Mouse (Mus musculus) megakaryocyte, embryonic 14.5 days (primary cell): ENCODE results near the gene Abcb10. TPM values are rescaled to one million over a fixed set of nuclear protein-coding genes. Genes with fewer than 3 reads are reported as not detected.
"Not testable (repeated sequence)": the region's sequence is repeated elsewhere in the genome, so short reads cannot be mapped to it uniquely, and the experiment has no call there.

ENCODE experiments used
- H3K27me3 ChIP-seq: replicated peaks from 2 replicates; pipeline ENCODE3; 2012; ENCODE audit warnings: inconsistent platforms
- H3K36me3 ChIP-seq: replicated peaks from 2 replicates; pipeline ENCODE3; 2012; ENCODE audit warnings: low read length, inconsistent platforms, mixed read lengths
- H3K4me1 ChIP-seq: 2 replicates; pipeline ENCODE4 v1.6.1; 2012; ENCODE audit warnings: inconsistent platforms
- H3K4me3 ChIP-seq: replicated peaks from 2 replicates; pipeline ENCODE3; 2012; ENCODE audit warnings: moderate library complexity, mild to moderate bottlenecking, inconsistent platforms
- H3K9me3 ChIP-seq: 2 replicates; pipeline ENCODE4 v1.6.1; 2012; ENCODE audit warnings: inconsistent platforms
- FLI1 ChIP-seq: IDR thresholded peaks from 2 replicates; pipeline ENCODE4 v1.6.1; 2012; ENCODE audit warnings: low read length, inconsistent platforms, mixed read lengths
- GATA1 ChIP-seq: IDR thresholded peaks from 3 replicates; pipeline ENCODE4 v1.6.1; 2012; ENCODE audit warnings: mixed read lengths, low read length, inconsistent platforms, borderline replicate concordance
- polyA plus RNA-seq: library from polyadenylated mRNA; stranded (reverse); fragments of >175 nt; gene quantifications from 2 replicates; pipeline ENCODE4 v1.2.3, GENCODE M21; 2012; ENCODE audit warnings: low replicate concordance; ENCODE audit not compliant: insufficient read depth

Gene Abcb10
- polyA plus RNA-seq, result 1.0 and 2.7 TPM in 2 replicates

GRCm38 (mm10) chr8:123982826-123983400 lies at the start of gene Abcb10:
Gene Abcb10 (minus strand): TSS chr8:123983122.
- no peaks in the 10 kb centered on the region for H3K27me3 ChIP-seq
- peaks cover 69% of the 10 kb centered on the region for H3K4me1 ChIP-seq
- H3K9me3 ChIP-seq, result no peaks in the 10 kb centered on the region
- H3K4me3 ChIP-seq, result peak within 1 kb of the TSS; percentile 94
- no peak for TF ChIP-seq FLI1
- TF ChIP-seq GATA1, result no peak
- H3K36me3 ChIP-seq, result no peaks in the 10 kb centered on the region

- H3K9me3 ChIP-seq, result no peaks in the 10 kb centered on the region
- peaks cover 86% of the 10 kb centered on the region for H3K36me3 ChIP-seq
- TF ChIP-seq GATA1, result no peak
- no peak for TF ChIP-seq FLI1
- H3K4me1 ChIP-seq, result peaks cover 25% of the 10 kb centered on the region
- H3K4me3 ChIP-seq, result no peak overlapping the region
- no peaks in the 10 kb centered on the region for H3K27me3 ChIP-seq
Observed at GRCm38 (mm10) chr8:124027831-124028230, 44.9 kb upstream of the Abcb10 start.

GRCm38 (mm10) chr8:124026265-124026664 lies 43.3 kb upstream of the Abcb10 start:
- Histone ChIP-seq H3K4me1 (peaks cover 33% of the 10 kb centered on the region), H3K36me3 (peaks cover 75% of the 10 kb centered on the region)
- not testable (repeated sequence) for H3K27me3 ChIP-seq, H3K4me3 ChIP-seq, H3K9me3 ChIP-seq

- Histone ChIP-seq H3K36me3 (peaks cover 29% of the 10 kb centered on the region), H3K9me3 (no peaks in the 10 kb centered on the region), H3K4me3 (peak within 1 kb of the TSS; percentile 92), H3K27me3 (no peaks in the 10 kb centered on the region), H3K4me1 (peaks cover 65% of the 10 kb centered on the region)
- TF ChIP-seq GATA1, result no peak
- TF ChIP-seq FLI1, result no peak
Observed at GRCm38 (mm10) chr8:124021237-124022227, 38.6 kb upstream of the Abcb10 start, which contains the start of the genes Taf5l and Urb2. Gene Taf5l (minus strand): TSS chr8:124021397. Gene Urb2 (plus strand): TSS chr8:124021508.

GRCm38 (mm10) chr8:124020439-124021236 lies 37.7 kb upstream of the Abcb10 start:
- peak overlapping the region; percentile 92 for H3K4me3 ChIP-seq
- no peaks in the 10 kb centered on the region for H3K9me3 ChIP-seq
- H3K27me3 ChIP-seq, result no peaks in the 10 kb centered on the region
- peaks cover 24% of the 10 kb centered on the region for H3K36me3 ChIP-seq
- TF ChIP-seq FLI1 (no peak), GATA1 (no peak)
- peaks cover 74% of the 10 kb centered on the region for H3K4me1 ChIP-seq

GRCm38 (mm10) chr8:124019782-124020181 lies 36.9 kb upstream of the Abcb10 start:
- Histone ChIP-seq H3K4me1 (peaks cover 83% of the 10 kb centered on the region), H3K4me3 (peak overlapping the region; percentile 92), H3K27me3 (no peaks in the 10 kb centered on the region), H3K9me3 (no peaks in the 10 kb centered on the region), H3K36me3 (peaks cover 17% of the 10 kb centered on the region)
- TF ChIP-seq GATA1 (no peak), FLI1 (no peak)

- TF ChIP-seq GATA1, result no peak
- no peak for TF ChIP-seq FLI1
- Histone ChIP-seq H3K27me3 (no peaks in the 10 kb centered on the region), H3K4me3 (no peak overlapping the region), H3K4me1 (peaks cover 66% of the 10 kb centered on the region), H3K9me3 (no peaks in the 10 kb centered on the region), H3K36me3 (peaks cover 18% of the 10 kb centered on the region)
Observed at GRCm38 (mm10) chr8:124014751-124015150, 31.8 kb upstream of the Abcb10 start.

GRCm38 (mm10) chr8:124014299-124014698 lies 31.4 kb upstream of the Abcb10 start:
- peaks cover 65% of the 10 kb centered on the region for H3K4me1 ChIP-seq

GRCm38 (mm10) chr8:124011989-124012586 lies 29.2 kb upstream of the Abcb10 start:
- Histone ChIP-seq H3K27me3 (no peaks in the 10 kb centered on the region), H3K4me1 (peaks cover 47% of the 10 kb centered on the region), H3K4me3 (no peak overlapping the region), H3K9me3 (no peaks in the 10 kb centered on the region), H3K36me3 (peaks cover 44% of the 10 kb centered on the region)
- no peak for TF ChIP-seq FLI1
- no peak for TF ChIP-seq GATA1

More at GRCm38 (mm10) chr8:124014299-124014698, 31.4 kb upstream of the Abcb10 start:
- H3K36me3 ChIP-seq, result peaks cover 22% of the 10 kb centered on the region
- not testable (repeated sequence) for H3K9me3 ChIP-seq, H3K27me3 ChIP-seq, H3K4me3 ChIP-seq
